Mouse (Mus musculus) myocyte (in vitro differentiated cells): ENCODE measurements at regions not wholly inside any gene's neighbourhood (a gene's known extent, or its start where the extent isn't known, plus 50 kb on each side); places are given as distances from the start of the nearest gene placed in this dataset.

ENCODE experiments used
- H3K27me3 ChIP-seq: one replicate; pipeline ENCODE4 v1.6.1; 2011; ENCODE audit not compliant: control insufficient read depth, insufficient read depth, insufficient read length
- H3K36me3 ChIP-seq: one replicate; pipeline ENCODE4 v1.6.1; 2011; ENCODE audit not compliant: control insufficient read depth, insufficient read depth
- H3K4me2 ChIP-seq: one replicate; pipeline ENCODE4 v1.6.1; 2011; ENCODE audit warnings: low read depth, control low read depth
- H3K4me3 ChIP-seq: one replicate; pipeline ENCODE4 v1.5.1; 2011; ENCODE audit warnings: mild to moderate bottlenecking, control low read depth, moderate library complexity
- H3K79me2 ChIP-seq: one replicate; pipeline ENCODE4 v1.6.1; 2011; ENCODE audit not compliant: control insufficient read depth, insufficient read depth
- H3ac ChIP-seq: one replicate; pipeline ENCODE4 v1.6.1; 2011; ENCODE audit not compliant: control insufficient read depth, insufficient read length
- CEBPB ChIP-seq: IDR thresholded peaks from 2 replicates; pipeline ENCODE4 v1.6.1; 2011; ENCODE audit warnings: mild to moderate bottlenecking, moderate library complexity; ENCODE audit not compliant: poor library complexity, insufficient read depth, severe bottlenecking
- E2F4 ChIP-seq: IDR thresholded peaks from one replicate; pipeline ENCODE4 v1.6.1; 2011; ENCODE audit warnings: mild to moderate bottlenecking, control low read depth, moderate library complexity; ENCODE audit not compliant: insufficient read depth
- MAX ChIP-seq: IDR thresholded peaks from one replicate; pipeline ENCODE4 v1.6.1; 2011; ENCODE audit warnings: low read depth, mild to moderate bottlenecking, control low read depth
- MYOD1 ChIP-seq, 3 experiments: IDR thresholded peaks; one replicate each; pipeline ENCODE4 v1.6.1; 2011; ENCODE audit warnings: control low read depth in 2 of 3, low read depth in 2 of 3, mild to moderate bottlenecking in 2 of 3, moderate library complexity in 1 of 3; ENCODE audit not compliant: insufficient read length in 2 of 3, control insufficient read depth in 1 of 3
- MYOG ChIP-seq, 3 experiments: IDR thresholded peaks; one replicate each; pipeline ENCODE4 v1.6.1; 2011; ENCODE audit warnings: control low read depth in 2 of 3, low read depth in 2 of 3, mild to moderate bottlenecking in 2 of 3; ENCODE audit not compliant: insufficient read length in 2 of 3, control insufficient read depth in 1 of 3, insufficient read depth in 1 of 3
- POLR2A ChIP-seq: IDR thresholded peaks from one replicate; pipeline ENCODE4 v1.6.1; 2011; ENCODE audit warnings: low read depth, mild to moderate bottlenecking, control low read depth, moderate library complexity; ENCODE audit not compliant: insufficient read length
- POLR2AphosphoS2 ChIP-seq: IDR thresholded peaks from one replicate; pipeline ENCODE4 v1.6.1; 2011; ENCODE audit warnings: low read depth, control low read depth; ENCODE audit not compliant: insufficient read length
- REST ChIP-seq: IDR thresholded peaks from one replicate; pipeline ENCODE4 v1.6.1; 2011; ENCODE audit warnings: mild to moderate bottlenecking, control low read depth, moderate library complexity; ENCODE audit not compliant: insufficient read depth, insufficient read length
- SRF ChIP-seq: IDR thresholded peaks from one replicate; pipeline ENCODE4 v1.6.1; 2011; ENCODE audit warnings: low read depth; ENCODE audit not compliant: control insufficient read depth, insufficient read length
- TCF12 ChIP-seq: IDR thresholded peaks from one replicate; pipeline ENCODE4 v1.6.1; 2011; ENCODE audit warnings: mild to moderate bottlenecking, control low read depth; ENCODE audit not compliant: poor library complexity, insufficient read depth, severe bottlenecking
- TCF3 ChIP-seq: IDR thresholded peaks from one replicate; pipeline ENCODE4 v1.6.1; 2011; ENCODE audit warnings: low read depth, control low read depth; ENCODE audit not compliant: insufficient read length
- USF1 ChIP-seq: IDR thresholded peaks from one replicate; pipeline ENCODE4 v1.6.1; 2011; ENCODE audit warnings: low read depth, mild to moderate bottlenecking, control low read depth, moderate library complexity

- TF ChIP-seq TCF3 (no peak), POLR2A (no peak), MYOG (IDR thresholded peaks at IDR 0.05; ENCODE audit: control insufficient read depth in 1 of 3, insufficient read depth in 1 of 3, insufficient read length in 2 of 3, low read depth in 2 of 3) (no peak), MAX (no peak), E2F4 (no peak), CEBPB (no peak), REST (no peak), TCF12 (no peak), USF1 (no peak), MYOD1 (IDR thresholded peaks at IDR 0.05; ENCODE audit: control insufficient read depth in 1 of 3, insufficient read length in 2 of 3, low read depth in 2 of 3) (no peak), POLR2AphosphoS2 (no peak), SRF (no peak)
- no peak overlapping the region for H3ac ChIP-seq
- H3K4me2 ChIP-seq: no peak overlapping the region
These were observed 321.1 kb downstream of the Icos start for GRCm38 (mm10) chr1:61298779-61299178.

GRCm38 (mm10) chr1:61300491-61300890 is 322.8 kb downstream of the Icos start:
- H3K4me3 ChIP-seq: no peak overlapping the region
- H3K4me2 ChIP-seq: no peak overlapping the region
- peaks cover 11% of the 10 kb centered on the region for H3K27me3 ChIP-seq
- H3ac ChIP-seq: no peak overlapping the region
- H3K36me3 ChIP-seq: no peaks in the 10 kb centered on the region
- H3K79me2 ChIP-seq: no peaks in the 10 kb centered on the region
- TF ChIP-seq CEBPB: no peak
- no peak for TF ChIP-seq MYOD1 (IDR thresholded peaks at IDR 0.05; ENCODE audit: control insufficient read depth in 1 of 3, insufficient read length in 2 of 3, low read depth in 2 of 3)
- TF ChIP-seq SRF: no peak
- no peak for TF ChIP-seq MAX
- no peak for TF ChIP-seq POLR2A
- no peak for TF ChIP-seq TCF3

More at GRCm38 (mm10) chr1:61298779-61299178, 321.1 kb downstream of the Icos start:
- Histone ChIP-seq H3K27me3 (peaks cover 18% of the 10 kb centered on the region), H3K79me2 (no peaks in the 10 kb centered on the region), H3K36me3 (no peaks in the 10 kb centered on the region), H3K4me3 (no peak overlapping the region)

GRCm38 (mm10) chr1:61301041-61302030 is 323.6 kb downstream of the Icos start:
- Histone ChIP-seq H3K4me3 (no peak overlapping the region), H3K4me2 (no peak overlapping the region)

GRCm38 (mm10) chr1:61302570-61303071 is 324.9 kb downstream of the Icos start:
- H3K79me2 ChIP-seq: no peaks in the 10 kb centered on the region
- no peak overlapping the region for H3ac ChIP-seq
- H3K36me3 ChIP-seq: no peaks in the 10 kb centered on the region
- no peak overlapping the region for H3K4me2 ChIP-seq
- peaks cover 13% of the 10 kb centered on the region for H3K27me3 ChIP-seq
- no peak overlapping the region for H3K4me3 ChIP-seq
- TF ChIP-seq REST (no peak), SRF (no peak), USF1 (no peak), TCF3 (no peak), TCF12 (no peak), POLR2A (no peak), E2F4 (no peak), MAX (no peak), MYOD1 (IDR thresholded peaks at IDR 0.05; ENCODE audit: control insufficient read depth in 1 of 3, insufficient read length in 2 of 3, low read depth in 2 of 3) (no peak), POLR2AphosphoS2 (no peak), MYOG (IDR thresholded peaks at IDR 0.05; ENCODE audit: control insufficient read depth in 1 of 3, insufficient read depth in 1 of 3, insufficient read length in 2 of 3, low read depth in 2 of 3) (no peak), CEBPB (no peak)

More at GRCm38 (mm10) chr1:61301041-61302030, 323.6 kb downstream of the Icos start:
- Histone ChIP-seq H3K27me3 (peaks cover 11% of the 10 kb centered on the region), H3K79me2 (no peaks in the 10 kb centered on the region), H3K36me3 (no peaks in the 10 kb centered on the region), H3ac (no peak overlapping the region)
- no peak for TF ChIP-seq SRF
- TF ChIP-seq POLR2A: no peak
- no peak for TF ChIP-seq TCF12
- no peak for TF ChIP-seq E2F4

- Histone ChIP-seq H3K27me3 (peaks cover 8% of the 10 kb centered on the region), H3K4me3 (no peak overlapping the region), H3ac (no peak overlapping the region), H3K4me2 (no peak overlapping the region), H3K36me3 (no peaks in the 10 kb centered on the region), H3K79me2 (no peaks in the 10 kb centered on the region)
- TF ChIP-seq TCF12: no peak
- TF ChIP-seq MYOG (IDR thresholded peaks at IDR 0.05; ENCODE audit: control insufficient read depth in 1 of 3, insufficient read depth in 1 of 3, insufficient read length in 2 of 3, low read depth in 2 of 3): no peak
- no peak for TF ChIP-seq TCF3
- TF ChIP-seq CEBPB: no peak
- TF ChIP-seq MYOD1 (IDR thresholded peaks at IDR 0.05; ENCODE audit: control insufficient read depth in 1 of 3, insufficient read length in 2 of 3, low read depth in 2 of 3): no peak
- TF ChIP-seq POLR2A: no peak
- TF ChIP-seq POLR2AphosphoS2: no peak
- no peak for TF ChIP-seq SRF
These were observed 328.6 kb downstream of the Icos start for GRCm38 (mm10) chr1:61306296-61306695.
